Mouse (Mus musculus) frontal cortex, postnatal 14 days (tissue): Measurements from ENCODE around the gene Kremen2.
A peak's percentile ranks its signal among the peaks of the same experiment; 100 is the strongest.

Source experiments
- DNase-seq, 2 experiments: peaks; one replicate each; pipeline ENCODE4 v3.0.0; 2022; ENCODE audit warnings: low spot score in 2 of 2

Gene Kremen2

GRCm38 (mm10) chr17:23760231-23760630, 14.6 kb upstream of the Kremen2 start:
- no peak for DNase-seq

GRCm38 (mm10) chr17:23758801-23759200, 13.2 kb upstream of the Kremen2 start:
- no peak for DNase-seq

DNA sequence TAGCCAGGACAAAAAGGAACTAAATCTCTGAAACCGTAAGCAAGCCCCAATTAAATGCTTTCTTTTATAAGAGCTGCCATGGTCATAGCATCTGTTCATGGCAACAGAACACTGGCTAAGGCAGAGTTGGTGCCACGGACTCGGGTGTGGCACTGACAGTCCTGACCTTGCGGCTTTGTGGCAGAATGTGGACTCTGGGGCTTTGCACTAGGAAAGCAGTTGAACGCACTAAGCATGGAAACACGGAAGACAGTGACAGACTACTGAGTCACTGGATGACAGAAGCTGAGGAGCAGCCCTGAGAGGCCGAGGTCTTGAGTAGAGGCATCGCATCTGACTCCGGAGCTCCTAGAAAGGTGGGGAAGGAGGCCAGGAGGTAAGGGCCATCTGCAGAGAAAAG, 11.9 kb upstream of the Kremen2 start:
- DNase-seq, result no peak

DNA sequence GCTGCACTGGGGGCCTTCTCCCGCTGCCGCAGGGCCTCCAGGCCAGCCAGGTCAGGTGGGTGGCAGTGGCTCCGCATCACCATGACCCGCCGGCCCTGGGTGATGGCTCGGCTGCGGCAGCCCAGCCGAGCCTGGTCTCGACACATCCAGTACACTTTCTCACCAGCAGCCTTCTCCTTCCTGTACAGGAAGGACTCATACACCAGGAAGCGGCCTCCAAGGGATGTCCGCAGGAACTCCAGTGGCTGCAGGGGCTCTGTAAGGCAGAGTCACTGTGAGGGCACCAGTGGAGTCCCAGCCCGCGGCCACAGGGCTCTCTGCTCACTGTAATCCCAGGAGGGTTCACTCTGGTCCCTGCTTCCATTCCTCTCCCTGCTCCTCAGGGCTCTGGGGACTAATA, 10.1 kb upstream of the Kremen2 start:
- DNase-seq, result no peak

- no peak for DNase-seq
Measured at GRCm38 (mm10) chr17:23749400-23750191, 4.0 kb upstream of the Kremen2 start.

- DNase-seq, result peak in 1 of 2 experiments; percentile 48
Measured at GRCm38 (mm10) chr17:23748631-23749391, 3.2 kb upstream of the Kremen2 start.

DNA sequence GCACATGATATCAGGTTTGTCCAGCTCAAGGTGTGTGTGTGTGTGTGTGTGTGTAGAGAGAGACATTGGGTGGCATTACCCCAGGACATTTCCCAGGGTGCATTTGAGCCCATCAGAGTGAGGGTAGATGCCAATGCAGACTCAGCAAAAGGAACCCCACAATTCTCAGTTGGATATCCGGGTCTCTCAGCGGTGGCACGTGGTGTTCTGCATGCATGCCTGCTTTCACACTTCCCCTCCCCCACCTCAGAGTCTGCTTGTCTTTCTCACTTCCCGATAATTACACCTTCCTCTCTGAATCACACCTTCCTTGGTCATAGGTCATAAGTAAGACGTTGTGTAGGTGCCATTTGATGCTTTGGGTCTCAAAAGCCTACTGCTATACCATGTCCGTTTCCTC, 2.4 kb upstream of the Kremen2 start:
- no peak for DNase-seq

- DNase-seq, result no peak
Measured at GRCm38 (mm10) chr17:23747471-23747870, 1.8 kb upstream of the Kremen2 start.

DNA sequence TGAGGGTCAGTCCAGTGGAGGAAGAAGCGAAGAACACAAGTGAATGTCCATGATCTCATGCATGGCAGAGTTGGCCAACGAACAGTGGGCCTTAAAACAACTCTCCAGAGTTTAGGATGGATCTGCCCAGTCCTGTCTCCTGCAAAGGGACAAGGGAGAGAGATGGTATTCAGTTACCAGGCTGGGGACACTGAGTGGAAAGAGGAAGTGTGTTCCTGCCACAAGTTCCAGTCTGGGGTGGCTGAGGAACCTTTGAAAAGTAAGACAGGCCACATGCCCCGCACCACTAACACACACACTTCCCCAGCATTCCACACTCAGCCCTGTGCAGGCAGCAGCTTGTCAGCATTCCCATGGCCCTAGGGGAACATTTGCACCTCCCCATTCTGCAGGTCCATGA, 1.1 kb upstream of the Kremen2 start:
- DNase-seq, result no peak

GRCm38 (mm10) chr17:23746311-23746710, 678 bp upstream of the Kremen2 start:
- no peak for DNase-seq

DNA sequence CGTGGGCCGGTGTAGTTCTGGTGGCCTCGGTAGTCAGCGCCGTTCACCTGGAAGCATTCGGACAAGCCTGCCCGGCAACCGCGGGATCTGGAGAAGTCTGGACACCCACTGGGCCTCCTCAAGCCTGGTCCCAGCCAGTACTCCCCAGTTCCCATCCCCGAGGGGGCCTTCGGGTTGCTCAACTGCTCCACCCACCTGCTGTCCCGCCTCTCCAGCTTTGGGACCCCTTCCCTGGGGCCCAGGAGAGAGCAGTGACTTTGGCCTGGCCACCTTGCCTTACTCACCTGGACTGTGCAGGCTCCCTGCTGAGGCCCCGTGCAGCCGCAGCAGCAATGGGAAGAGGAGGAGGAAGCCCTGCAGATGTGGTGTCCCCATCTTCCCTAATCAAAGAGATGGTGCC, 982 bp downstream of the Kremen2 start:
- no peak for DNase-seq

DNA sequence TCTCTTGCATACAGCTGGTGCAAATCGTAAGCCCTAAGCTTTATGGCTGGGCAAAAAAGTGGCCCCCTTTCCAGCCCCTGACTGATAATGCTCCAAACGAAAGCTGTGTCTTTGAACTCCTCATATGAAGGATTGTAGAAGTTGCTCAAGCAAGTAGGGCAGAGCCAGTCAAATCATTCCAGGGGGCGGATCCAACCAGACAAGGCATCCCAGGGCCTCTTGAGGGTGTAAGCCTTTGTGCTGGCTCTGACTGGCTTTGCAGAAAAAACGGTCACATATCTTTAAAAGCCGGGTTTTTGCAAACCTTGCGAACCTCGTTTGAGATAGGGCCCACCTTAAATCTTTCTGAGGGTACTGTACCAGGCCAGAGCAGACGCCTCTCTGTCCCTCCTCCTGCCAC, 1.6 kb downstream of the Kremen2 start:
- no peak for DNase-seq

- DNase-seq, result no peak
Measured at GRCm38 (mm10) chr17:23742941-23743340, 2.7 kb downstream of the Kremen2 start.

- DNase-seq, result no peak
Measured at GRCm38 (mm10) chr17:23742210-23742793, 3.3 kb downstream of the Kremen2 start.

GRCm38 (mm10) chr17:23741359-23742209, 4.0 kb downstream of the Kremen2 start:
- DNase-seq, result no peak

DNA sequence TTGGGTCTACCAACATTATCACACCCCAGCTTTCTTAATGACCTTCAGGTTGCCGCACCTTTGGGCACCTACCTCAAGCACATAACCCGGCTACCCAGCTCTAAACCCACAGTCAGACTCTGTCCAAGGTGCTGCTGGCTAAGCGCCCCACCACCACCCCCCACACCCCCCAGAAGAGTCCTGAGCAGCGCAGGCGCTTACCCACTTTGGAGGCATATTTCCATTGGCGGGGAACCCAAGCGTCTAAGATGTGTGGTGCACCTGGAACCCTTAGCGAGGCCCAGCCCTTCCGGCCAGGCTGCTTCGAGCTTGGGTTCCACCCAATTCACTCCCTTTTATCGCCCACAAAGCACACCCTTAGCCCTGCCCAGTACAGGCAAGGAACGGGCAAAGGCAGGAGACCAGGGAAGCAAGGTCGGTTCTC, 5.0 kb downstream of the Kremen2 start, which contains the start of gene Paqr4:
Paqr4 (minus strand) TSS at position 270 of the 424 bp plus-strand sequence.
- no peak for DNase-seq

- DNase-seq, result peak; percentile 89 to 90
Measured at GRCm38 (mm10) chr17:23740136-23740584, 5.5 kb downstream of the Kremen2 start.

DNA sequence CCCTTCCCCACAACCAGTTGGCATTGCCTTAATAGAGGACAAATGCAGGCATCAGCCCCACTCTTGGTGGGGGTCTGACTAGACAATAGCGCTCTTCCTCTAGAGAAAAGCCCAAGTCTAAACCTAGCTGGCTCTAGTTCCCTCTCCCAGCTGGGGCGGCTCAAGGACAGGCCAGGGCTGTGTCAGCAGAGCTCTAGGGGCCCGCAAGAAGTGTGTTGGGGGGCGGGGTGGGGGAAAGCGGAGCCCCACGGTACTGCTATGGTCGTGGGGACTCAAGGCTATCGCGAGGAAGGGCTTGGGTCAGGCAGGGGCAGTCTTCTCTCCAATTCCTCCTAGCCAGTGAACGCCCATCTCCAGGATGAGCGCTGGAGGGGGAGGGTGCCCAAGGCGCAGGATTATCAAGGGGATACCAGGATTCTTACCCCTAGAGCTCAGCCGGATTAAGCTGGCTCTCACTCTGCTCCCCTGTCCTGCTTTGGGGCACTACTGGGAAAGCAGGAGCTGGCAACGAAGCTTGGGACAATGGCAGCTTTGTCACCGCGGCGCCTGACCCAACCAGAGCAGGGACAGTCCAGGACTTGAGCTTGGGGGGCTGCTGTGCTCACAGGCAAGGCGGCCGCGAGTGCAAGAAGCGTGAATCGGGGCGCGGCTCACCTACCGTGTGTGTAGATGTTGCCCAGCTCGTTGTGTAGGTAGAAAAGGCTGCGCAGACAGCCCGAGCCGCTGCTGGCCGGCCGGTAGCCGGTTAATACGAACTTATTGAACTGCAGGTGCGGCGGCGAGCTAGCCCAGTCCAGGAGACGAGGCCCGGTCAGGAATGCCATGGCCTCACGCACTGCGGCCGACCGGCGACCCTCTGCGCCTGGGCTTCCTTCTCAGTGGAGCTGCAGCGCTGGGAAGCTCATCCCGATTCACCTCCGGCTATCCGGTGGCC, 6.2 kb downstream of the Kremen2 start:
- DNase-seq, result no peak

DNA sequence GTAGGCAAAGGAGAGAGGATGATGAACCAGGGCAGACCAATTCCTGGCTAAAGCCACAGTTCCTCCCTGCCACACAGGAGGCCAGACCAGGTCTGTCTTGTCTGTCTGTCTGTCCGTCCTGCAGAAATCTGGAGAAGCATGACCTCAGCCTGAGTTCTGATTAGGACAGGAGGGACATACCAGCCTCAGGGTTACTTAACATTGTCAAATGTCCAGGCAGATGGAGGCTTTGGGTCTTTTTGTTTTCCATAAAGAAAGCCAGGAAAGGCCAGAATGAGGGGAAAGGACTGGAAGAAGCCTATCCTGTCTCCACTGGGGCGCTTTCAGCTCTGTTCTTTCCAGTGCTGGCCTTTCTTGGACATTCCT, 6.8 kb downstream of the Kremen2 start:
- DNase-seq, result no peak
